ENCODE assay signal across 8 mouse cellular contexts in genomic region chr3:105695476-105696386, GRCm38 (mm10). TPM values are rescaled to one million over a fixed set of nuclear protein-coding genes. Genes with fewer than 3 reads are reported as not detected.
DNase-seq lines count a peak whose midpoint lies in the region; ATAC-seq lines count a peak whose summit lies in the region.

No protein-coding gene starts in this region.

- peak overlapping the region; percentile 46 for H3K4me2 ChIP-seq in heart, embryonic 15.5 days
- peak overlapping the region; percentile 40 for H3K4me2 ChIP-seq in midbrain, embryonic 12.5 days (replicated peaks)

- no peaks in the 10 kb centered on the region for H3K9me3 ChIP-seq in heart, embryonic 15.5 days (replicated peaks)
- H3K9me3 ChIP-seq in midbrain, embryonic 12.5 days, result no peaks in the 10 kb centered on the region

- no peaks in the 10 kb centered on the region for H3K36me3 ChIP-seq in heart, embryonic 15.5 days
- no peaks in the 10 kb centered on the region for H3K36me3 ChIP-seq in midbrain, embryonic 12.5 days

- peak; percentile 41 for DNase-seq in layer of hippocampus, postnatal 10 days (ENCODE audit: low spot score in 2 of 2)
- no peak for DNase-seq in layer of hippocampus, adult 9-11 months
- DNase-seq in cerebellum, postnatal 14 days, result peak; percentile 70 to 77
- no peak for DNase-seq in spleen, postnatal 36 days (ENCODE audit: low spot score in 2 of 2)
- DNase-seq in frontal cortex, postnatal 14 days (ENCODE audit: low spot score in 2 of 2), result no peak
- no peak for DNase-seq in thymus, postnatal 10 days (ENCODE audit: low spot score in 2 of 2)

- WGBS in heart, embryonic 15.5 days, result 30% methylated on average over 20 of the region's 20 CpGs
- 18% methylated on average over 20 of the region's 20 CpGs for WGBS in midbrain, embryonic 12.5 days

- peaks cover 53% of the 10 kb centered on the region for H3K4me1 ChIP-seq in heart, embryonic 15.5 days (replicated peaks)
- peaks cover 26% of the 10 kb centered on the region for H3K4me1 ChIP-seq in midbrain, embryonic 12.5 days

- peak overlapping the region; percentile 25 for H3K9ac ChIP-seq in heart, embryonic 15.5 days
- peak overlapping the region; percentile 5; the same call in 1 of the 2 replicates for H3K9ac ChIP-seq in midbrain, embryonic 12.5 days (replicated peaks)

- H3K27me3 ChIP-seq in heart, embryonic 15.5 days, result no peaks in the 10 kb centered on the region
- peaks cover 30% of the 10 kb centered on the region for H3K27me3 ChIP-seq in midbrain, embryonic 12.5 days

- H3K27ac ChIP-seq in heart, embryonic 15.5 days, result peak overlapping the region; percentile 94
- H3K27ac ChIP-seq in midbrain, embryonic 12.5 days (replicated peaks), result peak overlapping the region; percentile 84

- ATAC-seq in heart, embryonic 15.5 days (replicated peaks; ENCODE audit: insufficient number of reproducible peaks, insufficient read depth, low FRiP score, low read depth), result peak; percentile 73
- ATAC-seq in midbrain, embryonic 12.5 days (ENCODE audit: low FRiP score, low read depth), result peak; percentile 91

- peak overlapping the region; percentile 6 for H3K4me3 ChIP-seq in heart, embryonic 15.5 days
- H3K4me3 ChIP-seq in midbrain, embryonic 12.5 days, result peak overlapping the region; percentile 6; the same call in 1 of the 2 replicates

RNA-seq across cellular contexts. Expression of gene Ddx20, which starts 8.4 kb away (rescaled TPM):
- 10 to 100 TPM; 12.7 to 13.4 TPM for total RNA-seq in layer of hippocampus, postnatal 10 days (2021)
- polyA plus RNA-seq in heart, embryonic 15.5 days (2015; fragmentation: Nextera tagmentation; extraction: Ambion mirVana), result 18.1 and 20.6 TPM in 2 replicates
- 39.7 and 42.4 TPM in 2 replicates for polyA plus RNA-seq in midbrain, embryonic 12.5 days (2016; fragmentation: Nextera tagmentation; extraction: Ambion mirVana)

RNA-seq across cellular contexts. Expression of gene Inka2, which starts 8.7 kb away (rescaled TPM):
- total RNA-seq in layer of hippocampus, postnatal 10 days (2021), result 10 to 100 TPM; 39.3 to 41.5 TPM
- polyA plus RNA-seq in heart, embryonic 15.5 days (2015; fragmentation: Nextera tagmentation; extraction: Ambion mirVana), result 2.7 and 2.8 TPM in 2 replicates
- 1.3 and 1.5 TPM in 2 replicates for polyA plus RNA-seq in midbrain, embryonic 12.5 days (2016; fragmentation: Nextera tagmentation; extraction: Ambion mirVana)

Comparison
In these comparisons a context has a peak if more than half of its experiments do, and no peak if none do; other contexts are left out.
1. DNase-seq: peak in layer of hippocampus, postnatal 10 days (2 of 2) and cerebellum, postnatal 14 days (2 of 2); none in layer of hippocampus, adult 9-11 months (single experiment), spleen, postnatal 36 days (0 of 2), frontal cortex, postnatal 14 days (0 of 2) and thymus, postnatal 10 days (0 of 2).